Mouse (Mus musculus): ENCODE measurements at regions not wholly inside any gene's neighbourhood (a gene's known extent, or its start where the extent isn't known, plus 50 kb on each side); places are given as distances from the start of the nearest gene placed in this dataset.

DNA sequence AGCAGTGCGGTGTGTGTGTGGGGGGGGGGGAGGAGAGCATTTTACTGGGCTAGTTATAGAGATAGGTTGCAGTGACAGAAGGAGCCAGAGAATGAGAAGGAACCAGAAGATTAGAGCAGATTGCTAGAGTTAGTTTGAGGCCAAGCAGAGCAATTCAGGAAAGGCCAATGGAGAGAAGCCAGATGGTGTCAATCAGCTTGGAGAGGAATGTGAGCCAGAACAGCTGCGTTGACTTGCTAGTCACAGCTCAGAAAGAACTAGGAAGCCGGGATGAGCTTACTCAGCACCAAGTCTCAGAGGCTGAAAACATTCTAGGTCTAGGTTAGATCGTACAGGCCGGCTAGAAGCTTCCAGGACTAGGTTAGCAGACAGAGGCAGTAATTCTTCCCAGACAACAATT is 140.6 kb downstream of the Sp3 start:
- no peak for DNase-seq

GRCm38 (mm10) chr2:72841367-72841766 is 138.9 kb downstream of the Sp3 start:
- no peak for DNase-seq

DNA sequence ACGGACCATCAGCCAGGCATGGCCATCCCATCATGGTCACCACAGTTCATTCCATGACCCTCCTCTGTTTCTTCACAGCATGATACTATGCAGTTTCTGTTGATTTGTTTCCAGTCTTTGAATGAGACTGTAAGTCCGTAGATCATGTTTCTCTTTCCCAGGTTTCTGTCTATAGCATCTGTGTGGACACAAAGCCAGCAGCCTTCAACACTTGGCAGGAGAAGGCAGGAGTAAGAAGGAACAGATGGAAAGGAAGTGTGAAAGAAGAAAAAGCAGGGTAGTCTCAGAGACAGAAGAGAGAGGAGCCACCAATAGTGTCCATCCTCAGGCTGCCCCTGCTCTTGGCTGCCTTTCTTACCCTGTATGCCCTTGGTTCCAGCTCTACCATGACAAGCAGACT is 136.6 kb downstream of the Sp3 start:
- DNase-seq = no peak

DNA sequence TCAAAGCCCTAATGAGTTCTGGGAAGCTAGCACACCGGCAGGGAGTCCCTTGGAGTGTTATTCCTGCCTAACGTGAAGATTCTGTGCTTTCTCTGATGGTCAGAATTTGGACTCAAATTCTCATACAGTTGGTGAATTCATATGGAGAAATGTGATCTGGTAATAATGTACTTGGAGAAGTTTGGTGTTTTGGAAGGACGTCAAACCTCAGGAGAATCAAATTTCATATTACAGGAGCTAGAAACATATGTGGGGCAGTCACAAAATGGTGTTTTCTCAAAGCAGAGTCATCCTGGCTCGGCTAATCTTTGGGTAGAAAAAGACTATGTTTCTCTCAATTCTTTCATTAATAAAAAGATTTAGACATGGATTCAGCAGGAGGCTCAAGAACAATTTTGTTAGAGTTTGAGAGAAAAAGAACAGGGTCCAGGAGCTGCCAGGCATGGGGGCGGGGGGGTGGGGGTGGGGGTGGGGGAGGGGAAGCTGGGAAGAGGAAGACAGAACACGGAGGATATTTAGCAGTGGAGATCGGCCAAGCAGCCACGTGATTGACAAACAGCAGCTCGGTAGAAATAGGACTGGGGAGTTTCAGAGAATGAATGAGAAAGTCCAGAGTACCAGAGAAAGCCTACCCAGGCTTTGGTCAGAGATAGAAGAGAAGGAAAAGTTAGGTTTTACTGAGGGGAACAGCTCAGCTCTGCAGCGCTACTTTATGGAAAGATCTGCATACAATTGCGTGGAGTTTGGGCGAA is 130.6 kb downstream of the Sp3 start:
- no peak for DNase-seq

GRCm38 (mm10) chr2:72852509-72852908 is 127.7 kb downstream of the Sp3 start:
- no peak for DNase-seq

- no peak for DNase-seq
These were observed 124.8 kb downstream of the Sp3 start for GRCm38 (mm10) chr2:72855276-72855970.

GRCm38 (mm10) chr2:72855971-72856755 is 124.1 kb downstream of the Sp3 start:
- no peak for DNase-seq

DNA sequence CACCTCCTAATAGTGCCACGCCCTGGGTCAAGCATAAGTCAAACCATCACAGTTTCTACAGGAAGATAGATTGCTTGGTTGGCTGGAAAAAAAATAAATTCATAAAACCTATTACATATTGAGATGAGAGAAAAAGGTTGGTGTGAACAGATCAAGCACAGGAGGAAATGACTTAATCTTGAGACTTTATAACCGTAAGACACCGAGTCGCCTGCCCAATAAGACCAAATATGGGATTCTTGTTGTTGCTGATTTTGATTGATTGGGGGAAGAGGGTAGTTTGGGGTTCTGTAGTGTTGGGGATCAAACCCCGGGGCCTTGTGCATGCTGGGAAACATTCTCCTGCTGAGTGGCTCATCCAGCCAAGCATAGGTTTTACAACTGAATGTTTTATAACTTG is 122.9 kb downstream of the Sp3 start:
- DNase-seq = no peak

DNA sequence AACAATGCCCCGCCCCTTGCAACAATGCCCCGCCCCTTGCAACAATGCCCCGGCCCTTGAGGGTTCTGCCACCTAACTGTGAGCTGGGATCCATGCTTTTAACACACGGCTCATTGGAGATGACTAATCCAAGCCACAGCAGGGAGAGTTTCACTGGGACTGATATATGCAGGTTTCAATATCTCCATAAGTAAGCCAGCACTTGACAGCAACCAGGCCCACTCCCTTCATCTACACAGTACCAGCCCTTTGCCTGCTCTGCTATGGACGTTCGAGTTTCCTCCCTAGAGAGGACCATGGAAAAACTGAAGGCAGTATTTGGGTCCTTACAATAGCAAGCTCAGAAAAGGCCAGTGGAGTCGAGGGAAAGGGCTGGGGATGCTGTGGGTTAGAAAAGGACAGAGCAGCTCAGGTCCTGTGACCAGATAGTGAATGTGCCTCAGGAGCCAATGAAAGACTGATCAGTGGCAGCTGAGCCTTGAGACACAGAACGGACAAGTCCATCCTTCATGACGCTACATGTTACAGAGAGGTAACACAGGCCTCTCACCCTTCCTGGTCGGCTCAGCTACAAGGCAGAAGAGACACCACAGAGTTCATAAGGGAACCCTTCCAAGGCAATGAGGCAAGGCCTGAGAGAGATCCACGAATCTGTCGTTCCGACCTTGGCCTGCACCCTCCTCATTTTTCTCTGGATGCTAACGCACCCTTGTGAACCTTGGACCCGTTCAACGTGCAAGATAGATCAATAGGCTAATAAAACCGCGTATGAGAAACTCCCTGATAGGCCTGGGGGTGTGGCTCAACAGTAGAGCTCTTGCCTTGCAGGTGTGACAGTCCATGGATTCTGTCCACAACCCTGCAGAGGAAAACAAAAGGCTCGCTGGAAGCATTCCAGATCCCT is 114.5 kb downstream of the Sp3 start:
- no peak for DNase-seq

GRCm38 (mm10) chr2:72866366-72866688 is 113.9 kb downstream of the Sp3 start:
- no peak for DNase-seq

DNA sequence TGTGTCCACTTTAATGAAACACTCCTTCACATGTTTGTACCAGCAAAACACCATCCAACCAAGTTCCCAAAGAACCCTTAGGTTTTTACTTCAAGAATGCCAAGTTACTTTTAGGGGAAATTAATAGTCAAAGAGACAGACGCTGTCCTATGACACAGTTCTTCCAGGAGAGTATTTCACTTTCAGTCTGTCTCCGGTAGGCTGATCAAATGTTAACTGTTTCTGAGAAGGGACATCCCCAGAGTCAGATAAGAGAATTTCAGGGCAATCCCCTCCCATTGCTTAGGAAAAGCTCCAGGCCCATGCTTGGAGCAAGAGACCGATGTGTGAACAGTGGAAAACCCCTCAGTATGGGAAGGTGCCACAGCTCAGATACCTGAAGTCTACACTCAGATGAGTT is 112.1 kb downstream of the Sp3 start:
- DNase-seq = no peak

DNA sequence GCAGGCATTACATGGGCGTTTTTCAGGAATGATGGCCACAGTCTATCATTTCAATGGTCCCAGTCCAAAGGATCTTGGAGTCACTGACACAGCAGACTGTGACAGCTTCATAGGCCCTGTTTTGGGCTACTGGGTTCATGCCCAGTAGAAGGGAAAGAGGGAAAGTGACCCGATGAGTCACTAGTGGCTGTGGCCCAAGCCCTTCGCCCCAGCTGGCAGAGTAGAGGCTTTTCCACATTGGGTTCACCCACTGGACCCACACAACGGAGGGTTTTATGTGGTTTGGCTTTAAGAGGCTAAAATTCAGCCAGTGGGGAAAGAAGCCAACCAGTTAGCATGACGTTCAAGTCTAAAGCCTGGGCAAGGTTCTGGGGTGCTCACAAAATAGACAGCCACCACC is 108.4 kb downstream of the Sp3 start:
- DNase-seq = peak; percentile 39

GRCm38 (mm10) chr2:72873948-72874347 is 106.3 kb downstream of the Sp3 start:
- no peak for DNase-seq

GRCm38 (mm10) chr2:72874533-72874932 is 105.7 kb downstream of the Sp3 start:
- DNase-seq = no peak

GRCm38 (mm10) chr2:72875677-72876076 is 104.6 kb downstream of the Sp3 start:
- DNase-seq = no peak

DNA sequence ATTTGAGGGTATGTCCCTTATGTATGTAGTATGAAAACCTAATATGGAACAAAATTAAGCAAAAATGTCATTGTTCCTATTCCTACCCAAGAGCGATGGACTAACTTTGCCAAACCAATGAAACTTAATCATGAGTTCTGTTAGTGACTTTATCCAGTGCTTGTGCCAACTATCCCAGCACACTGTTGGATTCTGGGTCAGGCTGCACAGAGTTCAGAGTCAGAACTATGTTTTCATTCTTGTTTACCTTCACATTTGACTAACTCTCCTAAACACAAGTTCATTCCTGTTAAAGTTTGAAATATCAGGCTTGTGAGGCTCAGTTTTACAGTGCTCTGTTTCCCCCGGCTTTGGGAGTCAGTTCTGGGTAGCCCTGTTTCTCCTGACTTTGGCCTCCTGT is 100.2 kb downstream of the Sp3 start:
- DNase-seq = no peak

- no peak for DNase-seq
These were observed 98.7 kb downstream of the Sp3 start for GRCm38 (mm10) chr2:72881554-72881953.

- DNase-seq = peak; percentile 37
These were observed 94.0 kb downstream of the Sp3 start for GRCm38 (mm10) chr2:72886250-72886649.
